Mouse (Mus musculus): Measurements from ENCODE around the gene D1Pas1. TPM values are rescaled to one million over a fixed set of nuclear protein-coding genes. Genes with fewer than 3 reads are reported as not detected.

The D1Pas1 gene
- total and polyA plus RNA-seq, 3 experiments, result not detected

DNA sequence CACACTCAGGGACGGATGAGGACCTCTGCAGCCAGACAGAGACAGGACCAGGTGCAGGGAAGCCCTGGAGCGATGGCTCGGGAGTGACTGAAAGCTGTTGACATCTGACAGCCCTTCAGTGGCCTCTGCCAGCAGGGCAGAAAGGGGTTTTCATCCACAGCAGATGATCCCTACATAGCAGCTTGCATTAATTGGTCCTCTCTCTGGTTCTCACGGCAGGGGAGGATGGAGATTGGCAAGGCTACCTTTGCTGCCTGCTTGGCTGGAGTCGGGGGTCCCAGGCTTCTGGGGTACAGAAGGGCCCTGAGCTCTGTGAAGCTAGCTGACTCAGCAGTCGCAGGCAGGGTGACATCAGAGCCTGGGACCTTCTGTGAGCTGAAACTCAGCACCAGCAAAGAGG lies 24.3 kb downstream of the D1Pas1 start:
- Histone ChIP-seq H3K4me1 (ENCODE audit: control insufficient read depth in 1 of 2, insufficient read depth in 2 of 2, low read length in 2 of 2) (no peaks in the 10 kb centered on the region), H3K9me3 (replicated peaks; ENCODE audit: insufficient read depth, low read length) (no peaks in the 10 kb centered on the region), H3K27me3 (ENCODE audit: control insufficient read depth in 1 of 2, insufficient read depth in 2 of 2, low read length in 2 of 2) (no peaks in the 10 kb centered on the region), H3K27ac (ENCODE audit: control insufficient read depth, low read depth, low read length) (no peak overlapping the region), H3K9ac (ENCODE audit: control insufficient read depth, low read depth, low read length, poor library complexity, severe bottlenecking) (no peak overlapping the region), H3K36me3 (ENCODE audit: control insufficient read depth in 1 of 2, insufficient read depth in 2 of 2, low read length in 2 of 2) (no peaks in the 10 kb centered on the region), H3K79me2 (ENCODE audit: control insufficient read depth, insufficient read depth, low read length, poor library complexity) (no peaks in the 10 kb centered on the region), H3K4me3 (ENCODE audit: control insufficient read depth in 1 of 2, insufficient read depth in 1 of 2, low read depth in 2 of 2, low read length in 2 of 2) (no peak overlapping the region)
- DNase-seq (ENCODE audit: low read depth, low spot score), result no peak
- TF ChIP-seq SMC3 (IDR thresholded peaks at IDR 0.05; ENCODE audit: low read depth, low read length) (no peak), TAL1 (IDR thresholded peaks at IDR 0.05; ENCODE audit: low read length) (no peak), ZC3H11A (IDR thresholded peaks at IDR 0.05; ENCODE audit: low read depth, low read length) (no peak), USF2 (IDR thresholded peaks at IDR 0.05; ENCODE audit: borderline replicate concordance in 1 of 2, insufficient read depth in 1 of 2, low read depth in 1 of 2, low read length in 2 of 2) (no peak), SIN3A (IDR thresholded peaks at IDR 0.05; ENCODE audit: low read length) (no peak), CTCF (IDR thresholded peaks at IDR 0.05 in 2 of 3, conservative IDR thresholded peaks at IDR 0.05 in 1 of 3; ENCODE audit: control insufficient read depth in 1 of 3, insufficient read depth in 1 of 3, low read depth in 2 of 3, low read length in 3 of 3, poor library complexity in 1 of 3, severe bottlenecking in 1 of 3) (no peak), ZKSCAN1 (IDR thresholded peaks at IDR 0.05; ENCODE audit: low read depth, low read length) (no peak), POLR2AphosphoS2 (IDR thresholded peaks at IDR 0.05; ENCODE audit: low read length) (no peak), MAX (IDR thresholded peaks at IDR 0.05; ENCODE audit: low read length) (no peak), POLR2AphosphoS5 (IDR thresholded peaks at IDR 0.05; ENCODE audit: borderline replicate concordance, low read depth, low read length) (no peak), MAFK (IDR thresholded peaks at IDR 0.05; ENCODE audit: borderline replicate concordance, low read depth, low read length) (no peak), TBP (IDR thresholded peaks at IDR 0.05; ENCODE audit: low read depth, low read length) (no peak), NELFE (IDR thresholded peaks at IDR 0.05; ENCODE audit: low read depth, low read length) (no peak), GATA1 (IDR thresholded peaks at IDR 0.05; ENCODE audit: low read depth, low read length) (no peak), MYC (IDR thresholded peaks at IDR 0.05; ENCODE audit: low read depth, low read length) (no peak), E2F4 (IDR thresholded peaks at IDR 0.05; ENCODE audit: borderline replicate concordance, low read depth, low read length) (no peak), BHLHE40 (IDR thresholded peaks at IDR 0.05; ENCODE audit: borderline replicate concordance, low read depth, low read length) (no peak), CHD1 (IDR thresholded peaks at IDR 0.05; ENCODE audit: low read depth, low read length) (no peak), HCFC1 (IDR thresholded peaks at IDR 0.05; ENCODE audit: low read depth, low read length) (no peak)

- Histone ChIP-seq H3K79me2 (ENCODE audit: control insufficient read depth, insufficient read depth, low read length, poor library complexity) (no peaks in the 10 kb centered on the region), H3K9me3 (replicated peaks; ENCODE audit: insufficient read depth, low read length) (no peaks in the 10 kb centered on the region), H3K27ac (ENCODE audit: control insufficient read depth, low read depth, low read length) (no peak overlapping the region), H3K9ac (ENCODE audit: control insufficient read depth, low read depth, low read length, poor library complexity, severe bottlenecking) (no peak overlapping the region), H3K27me3 (ENCODE audit: control insufficient read depth in 1 of 2, insufficient read depth in 2 of 2, low read length in 2 of 2) (no peaks in the 10 kb centered on the region), H3K4me3 (ENCODE audit: control insufficient read depth in 1 of 2, insufficient read depth in 1 of 2, low read depth in 2 of 2, low read length in 2 of 2) (no peak overlapping the region), H3K36me3 (ENCODE audit: control insufficient read depth in 1 of 2, insufficient read depth in 2 of 2, low read length in 2 of 2) (no peaks in the 10 kb centered on the region), H3K4me1 (ENCODE audit: control insufficient read depth in 1 of 2, insufficient read depth in 2 of 2, low read length in 2 of 2) (no peaks in the 10 kb centered on the region)
- no peak for DNase-seq (ENCODE audit: low read depth, low spot score)
- no peak for TF ChIP-seq POLR2AphosphoS5 (IDR thresholded peaks at IDR 0.05; ENCODE audit: borderline replicate concordance, low read depth, low read length)
- no peak for TF ChIP-seq POLR2AphosphoS2 (IDR thresholded peaks at IDR 0.05; ENCODE audit: low read length)
- no peak for TF ChIP-seq ETS1 (IDR thresholded peaks at IDR 0.05; ENCODE audit: low read depth, low read length)
- TF ChIP-seq MAZ (IDR thresholded peaks at IDR 0.05; ENCODE audit: low read depth, low read length), result no peak
- TF ChIP-seq RCOR1 (IDR thresholded peaks at IDR 0.05; ENCODE audit: low read depth, low read length), result no peak
- TF ChIP-seq MYB (IDR thresholded peaks at IDR 0.05; ENCODE audit: low read depth, low read length), result no peak
- TF ChIP-seq MYC (IDR thresholded peaks at IDR 0.05; ENCODE audit: low read depth, low read length), result no peak
- no peak for TF ChIP-seq SMC3 (IDR thresholded peaks at IDR 0.05; ENCODE audit: low read depth, low read length)
- no peak for TF ChIP-seq EP300 (IDR thresholded peaks at IDR 0.05; ENCODE audit: low read depth in 1 of 2, low read length in 2 of 2)
- no peak for TF ChIP-seq ZMIZ1 (IDR thresholded peaks at IDR 0.05; ENCODE audit: low read depth, low read length)
- no peak for TF ChIP-seq TBP (IDR thresholded peaks at IDR 0.05; ENCODE audit: low read depth, low read length)
- TF ChIP-seq CHD1 (IDR thresholded peaks at IDR 0.05; ENCODE audit: low read depth, low read length), result no peak
- no peak for TF ChIP-seq BHLHE40 (IDR thresholded peaks at IDR 0.05; ENCODE audit: borderline replicate concordance, low read depth, low read length)
- TF ChIP-seq ZC3H11A (IDR thresholded peaks at IDR 0.05; ENCODE audit: low read depth, low read length), result no peak
Observed at GRCm38 (mm10) chr1:186992113-186992512, 24.9 kb downstream of the D1Pas1 start.

All from MEL (cell line).